Mouse (Mus musculus) liver, postnatal 0 days (tissue): ENCODE results near the gene Pop7.

Experiments
- CTCF ChIP-seq: sonication (generic); IDR thresholded peaks from 2 replicates; pipeline ENCODE4 v1.5.1; 2016; ENCODE audit warnings: antibody characterized with exemption, low read depth
- EP300 ChIP-seq: IDR thresholded peaks from 2 replicates; pipeline ENCODE4 v1.6.1; 2016; ENCODE audit warnings: antibody characterized with exemption, low read depth, mild to moderate bottlenecking

DNA sequence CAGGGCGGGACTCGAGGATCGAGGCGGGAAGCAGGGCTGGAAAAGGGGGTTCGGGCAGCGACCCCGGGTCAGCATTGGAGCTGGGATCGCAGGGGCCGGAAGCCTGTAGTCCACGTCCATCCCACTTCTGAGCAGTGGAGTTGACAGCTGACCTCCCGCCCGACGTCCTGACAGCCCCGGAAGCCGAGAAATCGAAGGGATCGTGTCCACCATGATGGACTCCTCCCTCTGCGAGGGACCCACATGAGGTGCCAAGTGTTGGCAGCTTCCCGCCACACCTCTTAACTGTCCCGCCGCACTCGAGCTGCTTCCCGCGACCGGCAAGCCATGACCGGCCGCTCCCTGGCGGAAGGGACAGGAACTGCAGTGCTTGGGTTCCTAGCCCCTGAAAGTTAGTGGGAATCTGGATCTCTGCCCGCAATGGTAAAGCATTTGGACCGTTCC, 371 bp upstream of the Pop7 start:
- TF ChIP-seq CTCF (peak; percentile 99), EP300 (no peak)
